Mouse (Mus musculus): Measurements from ENCODE around the gene Map7.
A peak's percentile ranks its signal among the peaks of the same experiment; 100 is the strongest.

Gene Map7

DNA sequence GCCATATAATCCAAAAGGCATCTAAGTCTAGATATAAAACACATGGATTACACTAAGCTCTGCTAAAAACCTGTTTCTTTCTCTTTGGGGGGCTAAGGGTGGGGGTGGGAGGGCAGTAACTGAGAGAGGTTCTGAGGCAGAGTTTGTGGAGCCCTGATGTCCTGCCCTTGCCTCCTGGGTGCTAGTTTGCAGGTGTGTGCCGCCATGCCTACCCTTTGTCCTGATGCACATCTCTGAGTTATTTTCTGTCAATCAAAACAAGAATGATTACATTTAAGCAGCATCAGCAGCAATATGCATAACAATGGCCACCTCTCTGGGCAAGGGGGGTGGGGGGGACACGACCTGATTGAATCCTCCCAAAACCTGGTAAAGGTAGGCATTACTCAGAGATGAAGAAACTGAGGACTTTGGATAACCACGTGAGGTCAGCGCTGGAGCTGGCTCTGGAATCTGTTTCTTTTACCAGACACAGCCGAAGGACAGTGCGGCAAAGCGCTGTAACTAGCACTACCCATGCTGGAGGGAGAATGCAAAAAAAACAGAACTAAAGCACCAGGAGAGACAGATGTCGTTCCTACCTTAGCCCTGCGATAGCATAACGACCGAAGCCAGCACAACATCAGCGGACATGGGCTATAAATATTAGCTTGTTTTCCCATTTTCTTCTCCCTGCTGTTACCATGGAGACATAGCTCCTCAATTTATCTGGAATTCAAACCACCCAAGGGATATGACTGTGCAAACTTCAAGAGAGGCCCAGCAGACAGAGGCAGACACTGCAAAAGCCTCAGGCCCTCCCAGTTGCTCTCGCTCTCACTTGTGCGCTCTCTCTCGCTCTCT lies 137.9 kb downstream of the Map7 start:
- no peak for DNase-seq (ENCODE audit: low spot score in 2 of 2)

DNA sequence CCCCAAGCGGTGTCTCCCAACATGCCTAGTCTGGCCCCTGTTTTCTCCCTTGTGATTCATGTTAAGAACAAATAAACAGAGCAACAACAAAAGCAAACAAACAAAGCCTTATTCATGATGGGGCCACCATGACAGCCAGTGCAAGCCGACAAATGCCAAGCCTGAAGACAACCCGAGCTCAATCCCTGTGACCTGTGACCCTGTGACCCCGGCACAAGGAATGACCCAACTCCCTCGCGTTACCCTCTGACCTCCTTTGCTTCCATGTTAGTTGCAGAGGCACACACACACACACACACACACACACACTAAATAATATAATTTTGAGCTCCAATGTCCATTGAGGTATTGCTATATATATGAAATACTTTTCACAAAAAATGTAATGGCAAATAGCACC lies 139.1 kb downstream of the Map7 start:
- DNase-seq (ENCODE audit: low spot score in 2 of 2): no peak

DNA sequence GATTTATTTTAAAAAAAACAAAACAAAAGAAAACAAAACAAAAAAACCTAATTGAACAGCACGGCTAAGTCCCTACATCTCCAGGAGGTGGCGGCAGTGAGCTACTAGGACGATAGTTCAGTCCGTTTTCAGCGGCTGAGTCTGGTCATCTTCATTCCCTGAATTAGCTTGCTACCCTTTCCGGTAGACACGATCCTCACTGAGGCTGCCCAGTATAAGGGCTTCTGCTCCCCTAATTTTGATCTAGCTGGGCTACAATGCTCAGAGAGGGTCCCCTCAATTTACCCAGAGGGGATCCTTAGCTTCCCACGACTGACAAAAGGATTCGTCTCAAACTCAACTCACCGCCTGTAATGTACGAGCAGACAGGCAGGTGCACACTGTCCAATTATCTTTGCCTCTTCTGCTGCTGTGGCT lies 142.2 kb downstream of the Map7 start:
- peak; percentile 72 to 91 for DNase-seq (ENCODE audit: low spot score in 2 of 2)

DNA sequence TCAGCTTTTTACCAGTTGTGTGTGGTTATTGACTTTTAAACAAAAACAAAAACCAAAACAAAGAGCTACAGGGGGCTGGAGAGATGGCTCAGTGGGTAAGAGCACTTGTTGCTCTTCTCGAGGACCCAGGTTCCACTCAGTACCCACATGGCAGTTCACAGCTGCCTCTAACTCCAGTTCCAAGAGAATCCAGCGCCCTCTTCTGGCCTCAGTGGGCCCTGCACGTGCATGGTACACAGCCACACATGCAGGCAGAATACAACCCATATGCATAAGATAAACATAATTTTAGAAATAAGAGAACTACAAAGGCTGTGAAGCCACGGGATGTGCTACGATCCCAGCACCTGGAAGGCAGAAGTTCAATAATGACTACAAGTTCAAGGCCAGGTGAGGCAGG lies 147.7 kb downstream of the Map7 start:
- DNase-seq (ENCODE audit: low spot score in 2 of 2): peak in 1 of 2 experiments; percentile 60

DNA sequence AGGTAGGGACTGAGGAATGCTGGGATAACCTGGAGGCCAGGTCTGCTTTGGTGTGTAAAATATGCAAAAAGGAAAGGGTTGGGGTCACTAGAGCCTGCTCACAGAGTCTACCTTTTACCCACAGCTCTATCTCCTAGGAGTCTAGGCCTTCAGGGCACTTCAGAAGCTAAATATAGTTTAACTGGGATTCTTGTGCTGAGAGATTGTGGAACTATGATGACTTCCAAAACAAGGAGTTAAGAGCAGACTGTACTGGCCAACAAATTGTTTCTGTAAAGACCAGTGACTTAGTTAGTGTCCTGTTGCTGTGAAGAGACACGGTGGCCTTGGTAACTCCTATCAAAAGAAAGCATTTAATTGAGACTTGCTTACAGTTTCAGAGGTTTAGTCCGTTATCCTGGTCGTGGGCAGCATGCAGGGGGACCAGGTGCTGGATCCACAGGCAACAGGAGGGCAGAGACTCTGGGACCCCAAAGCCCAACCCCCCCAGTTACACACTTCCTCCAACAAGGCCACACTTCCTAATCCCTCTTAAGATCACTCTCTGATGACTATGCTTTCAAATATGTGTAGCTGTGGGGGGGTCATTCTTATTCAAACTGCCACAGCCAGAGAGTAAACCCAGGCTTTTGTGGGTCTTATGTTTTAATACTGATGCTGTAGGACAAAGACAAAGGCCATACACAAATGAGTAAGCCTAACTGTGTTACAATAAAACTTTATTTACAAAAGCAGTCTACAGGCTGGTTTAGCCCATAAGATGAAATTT lies 150.1 kb downstream of the Map7 start:
- no peak for DNase-seq (ENCODE audit: low spot score in 2 of 2)

DNA sequence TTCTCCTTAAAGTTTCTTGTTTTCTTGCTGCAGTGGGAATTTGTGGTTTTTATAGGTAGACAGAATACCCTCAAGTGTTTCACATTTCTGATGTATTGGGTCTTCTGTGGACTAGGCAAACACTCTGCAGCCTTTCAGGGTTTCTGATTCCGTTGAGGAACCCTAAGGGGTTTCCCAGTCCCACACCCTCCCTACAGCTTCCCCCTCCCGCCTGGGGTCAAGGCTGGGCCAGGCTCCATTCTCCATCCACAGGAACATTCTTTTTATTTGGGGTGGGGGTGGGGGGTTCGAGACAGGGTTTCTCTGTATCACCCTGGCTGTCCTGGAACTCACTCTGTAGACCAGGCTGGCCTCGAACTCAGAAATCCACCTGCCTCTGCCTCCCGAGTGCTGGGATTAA lies 150.8 kb downstream of the Map7 start:
- DNase-seq (ENCODE audit: low spot score in 2 of 2): no peak

DNA sequence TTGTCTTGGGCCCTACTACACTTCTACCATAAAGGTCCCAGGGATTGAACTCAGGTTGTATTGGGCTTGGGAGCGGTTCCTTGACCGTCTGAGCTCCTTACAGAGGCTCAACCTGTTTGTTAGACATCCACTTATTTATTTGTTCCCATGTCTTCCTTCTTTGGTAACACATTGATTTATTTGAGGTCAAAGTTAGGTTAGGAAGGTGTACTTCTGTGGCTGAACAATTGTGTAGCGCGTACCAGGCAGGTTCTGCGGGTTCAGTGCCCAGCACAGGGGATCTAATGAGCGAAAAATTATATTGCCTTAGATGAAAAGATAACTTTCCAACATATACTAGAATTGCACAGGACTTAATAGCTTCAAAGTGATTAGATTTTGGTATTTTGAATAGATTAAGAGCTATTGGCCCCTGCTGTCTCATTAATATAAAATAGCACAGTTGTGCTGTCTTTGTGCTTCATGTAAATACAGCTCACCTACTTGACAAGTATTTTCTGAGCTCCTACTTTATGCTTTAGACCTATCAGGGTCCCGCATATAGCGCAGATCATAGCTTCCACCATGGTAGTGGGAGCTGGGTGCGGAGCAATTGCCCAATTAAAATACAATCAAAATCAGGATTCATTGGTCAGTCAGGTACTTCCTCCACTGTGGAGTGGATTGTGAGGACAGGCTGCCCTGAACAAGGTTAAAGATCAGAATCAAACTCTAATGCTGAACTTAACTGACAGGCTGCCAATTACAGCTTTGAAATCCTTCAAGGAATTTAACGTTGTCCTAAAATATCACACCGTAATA lies 162.9 kb downstream of the Map7 start:
- DNase-seq (ENCODE audit: low spot score in 2 of 2): peak in 1 of 2 experiments; percentile 26

DNA sequence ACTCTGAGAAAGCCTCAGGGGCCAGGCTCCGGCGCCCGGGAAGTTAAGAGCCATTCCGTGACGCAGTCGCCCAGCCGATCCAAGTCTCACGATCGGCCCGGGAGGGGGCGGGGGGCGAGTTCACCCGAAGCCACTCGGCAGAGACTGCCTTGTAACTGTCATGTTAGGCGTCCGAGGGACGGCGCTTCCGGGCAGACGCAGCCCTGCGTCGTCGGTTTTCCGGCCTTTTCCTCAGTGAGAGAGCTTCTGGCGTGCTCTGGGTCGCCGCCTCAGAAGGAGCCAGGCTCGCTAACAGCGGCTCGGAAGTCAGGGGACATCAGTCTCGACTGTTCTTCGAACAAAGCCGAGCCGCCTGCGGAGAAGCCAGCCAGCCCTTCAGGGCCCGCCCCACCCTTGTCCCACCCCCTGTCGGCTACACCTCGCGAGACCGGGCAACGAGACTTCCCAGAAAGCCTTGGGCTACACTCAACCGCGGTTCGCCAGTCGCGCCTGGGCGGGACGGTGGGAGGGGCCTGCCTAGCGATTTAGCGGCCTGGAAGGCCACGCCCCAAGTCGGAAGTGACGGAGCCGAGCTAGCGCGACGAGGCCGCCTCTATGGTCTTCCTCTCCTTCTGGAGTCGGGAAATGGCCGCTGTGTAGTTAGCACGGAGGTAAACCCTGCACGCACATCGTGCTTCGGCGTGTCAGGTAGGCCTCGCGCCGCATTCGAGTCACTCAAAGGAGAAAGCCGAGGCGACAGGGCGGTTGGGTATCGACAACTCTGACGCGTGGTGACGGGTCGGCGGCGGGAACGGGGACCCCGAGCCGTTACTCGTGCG lies 163.9 kb downstream of the Map7 start, which contains the start of gene Bclaf1:
Gene Bclaf1 (plus strand): TSS at position 552 of the 818 bp plus-strand sequence.
- DNase-seq (ENCODE audit: low spot score in 2 of 2): peak; percentile 99 to 100

DNA sequence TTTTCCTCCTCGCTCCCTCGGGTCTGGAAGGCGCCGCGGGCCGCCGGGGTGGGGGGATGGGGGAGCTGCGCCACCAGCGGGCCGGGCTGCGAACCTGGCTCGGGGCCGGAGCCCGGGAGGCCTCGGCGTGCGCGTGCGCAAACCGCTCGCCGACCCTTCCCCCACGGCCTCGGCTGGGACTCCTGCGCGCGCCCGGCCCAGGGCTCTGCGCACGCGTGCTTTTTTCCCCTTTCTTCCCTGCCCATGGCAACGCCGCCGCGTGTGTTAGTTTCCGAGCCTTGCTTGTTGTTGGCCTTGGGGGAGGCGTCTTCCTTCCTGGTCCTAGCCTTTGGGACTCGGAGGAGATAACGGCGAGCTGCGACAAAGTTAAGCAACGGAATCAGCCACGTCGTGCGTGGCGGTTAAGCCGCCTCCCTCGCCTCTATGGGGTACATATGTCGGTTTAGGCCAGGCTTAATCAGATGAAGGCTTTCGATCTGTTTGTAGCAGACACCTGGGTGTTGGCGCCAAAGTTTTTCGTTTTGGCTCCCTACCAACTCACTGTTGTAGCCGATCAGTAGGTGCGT lies 164.5 kb downstream of the Map7 start:
- peak; percentile 78 to 88 for DNase-seq (ENCODE audit: low spot score in 2 of 2)

DNA sequence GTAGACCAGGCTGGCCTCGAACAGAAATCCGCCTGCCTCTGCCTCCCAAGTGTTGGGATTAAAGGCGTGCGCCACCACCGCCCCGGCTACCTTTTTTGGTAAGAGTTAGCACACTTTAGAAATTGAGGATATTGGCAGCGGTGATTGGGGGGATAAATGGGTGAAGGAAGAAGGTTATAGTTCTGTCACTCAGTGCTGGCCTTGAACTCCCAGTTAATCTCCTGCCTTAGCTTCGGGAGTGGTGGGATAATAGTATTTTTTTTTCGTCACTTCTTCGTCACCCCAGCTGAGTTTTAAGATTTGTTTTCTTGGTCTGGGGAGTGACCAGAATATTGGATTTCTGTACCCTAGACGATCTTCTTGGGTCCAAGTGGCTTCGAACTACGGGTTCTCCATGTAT lies 165.2 kb downstream of the Map7 start:
- DNase-seq (ENCODE audit: low spot score in 2 of 2): no peak

DNA sequence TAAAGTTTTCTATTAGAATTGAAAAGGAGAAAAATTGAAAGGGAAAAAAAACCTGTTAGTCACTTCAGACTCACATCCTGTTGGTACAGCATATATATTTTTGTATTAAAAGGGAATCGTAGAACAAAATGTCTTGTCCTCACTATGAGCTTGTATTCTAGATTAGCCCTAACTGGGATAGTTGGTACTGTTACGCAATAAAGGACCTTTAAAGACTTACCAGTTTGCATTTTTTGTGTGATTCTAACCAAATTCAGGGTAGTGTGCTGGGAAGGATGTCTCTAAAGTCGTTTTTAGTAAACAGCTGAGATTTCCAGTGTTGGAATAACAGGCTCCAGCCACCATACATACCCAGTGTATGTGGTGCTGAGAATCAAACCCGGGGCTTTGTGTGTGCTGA lies 165.7 kb downstream of the Map7 start:
- DNase-seq (ENCODE audit: low spot score in 2 of 2): no peak

DNA sequence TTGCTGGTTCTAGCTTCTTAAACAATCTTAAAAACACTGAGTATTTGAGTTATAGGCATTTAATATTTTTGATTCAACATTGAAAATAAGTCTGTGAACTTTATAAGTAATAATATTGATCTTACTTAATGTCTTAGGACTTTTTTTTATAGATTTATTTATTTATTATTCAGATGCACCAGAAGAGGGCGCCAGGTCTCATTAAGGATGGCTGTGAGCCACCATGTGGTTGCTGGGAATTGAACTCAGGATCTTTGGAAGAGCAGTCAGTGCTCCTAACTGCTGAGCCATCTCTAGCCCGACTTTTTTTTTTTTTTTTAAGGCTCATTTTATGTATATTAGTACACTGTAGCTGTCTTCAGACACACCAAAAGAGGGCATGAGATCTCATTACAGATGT lies 166.5 kb downstream of the Map7 start:
- peak in 1 of 2 experiments; percentile 60 for DNase-seq (ENCODE audit: low spot score in 2 of 2)

DNA sequence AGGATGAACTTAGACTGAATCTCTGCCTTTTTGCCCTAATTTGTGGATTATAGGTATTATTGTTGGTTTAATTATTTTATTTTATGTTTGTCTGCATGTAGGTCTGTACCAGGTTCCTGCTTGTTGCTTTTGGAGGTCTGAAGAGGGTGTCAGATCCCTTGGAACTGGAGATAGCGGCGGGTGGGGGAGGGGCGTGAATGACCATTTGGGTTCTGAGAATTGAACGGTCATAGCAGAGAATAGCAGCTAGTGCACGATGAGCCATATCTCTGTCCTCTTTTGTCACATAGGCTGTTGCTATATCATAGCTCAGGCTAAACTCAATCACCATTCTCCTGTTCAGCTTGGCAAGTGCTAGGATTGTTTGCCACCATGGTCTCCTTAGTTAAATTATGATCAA lies 169.2 kb downstream of the Map7 start:
- DNase-seq (ENCODE audit: low spot score in 2 of 2): no peak

DNA sequence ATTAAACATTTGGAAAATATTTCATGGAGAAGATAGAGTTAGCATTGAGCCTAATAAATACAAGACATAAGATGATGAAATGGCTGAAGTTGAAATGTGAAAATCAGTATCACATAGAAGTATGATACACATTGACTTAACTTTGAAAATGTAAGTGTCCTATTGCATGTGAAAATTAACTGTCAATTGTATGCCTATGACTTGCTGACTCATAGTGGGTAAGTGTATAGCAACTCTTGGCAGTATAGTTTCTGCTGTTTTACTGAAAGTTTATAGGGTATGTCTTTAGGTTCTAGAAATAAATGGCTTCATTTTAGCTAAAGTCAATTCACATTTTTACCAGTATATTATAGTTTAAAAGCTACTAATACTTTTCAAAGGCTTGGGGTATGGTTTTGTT lies 178.0 kb downstream of the Map7 start:
- no peak for DNase-seq (ENCODE audit: low spot score in 2 of 2)

All from spleen, postnatal 10 days (tissue).